ENCODE assay signal across 8 mouse cellular contexts in the genomic region with DNA sequence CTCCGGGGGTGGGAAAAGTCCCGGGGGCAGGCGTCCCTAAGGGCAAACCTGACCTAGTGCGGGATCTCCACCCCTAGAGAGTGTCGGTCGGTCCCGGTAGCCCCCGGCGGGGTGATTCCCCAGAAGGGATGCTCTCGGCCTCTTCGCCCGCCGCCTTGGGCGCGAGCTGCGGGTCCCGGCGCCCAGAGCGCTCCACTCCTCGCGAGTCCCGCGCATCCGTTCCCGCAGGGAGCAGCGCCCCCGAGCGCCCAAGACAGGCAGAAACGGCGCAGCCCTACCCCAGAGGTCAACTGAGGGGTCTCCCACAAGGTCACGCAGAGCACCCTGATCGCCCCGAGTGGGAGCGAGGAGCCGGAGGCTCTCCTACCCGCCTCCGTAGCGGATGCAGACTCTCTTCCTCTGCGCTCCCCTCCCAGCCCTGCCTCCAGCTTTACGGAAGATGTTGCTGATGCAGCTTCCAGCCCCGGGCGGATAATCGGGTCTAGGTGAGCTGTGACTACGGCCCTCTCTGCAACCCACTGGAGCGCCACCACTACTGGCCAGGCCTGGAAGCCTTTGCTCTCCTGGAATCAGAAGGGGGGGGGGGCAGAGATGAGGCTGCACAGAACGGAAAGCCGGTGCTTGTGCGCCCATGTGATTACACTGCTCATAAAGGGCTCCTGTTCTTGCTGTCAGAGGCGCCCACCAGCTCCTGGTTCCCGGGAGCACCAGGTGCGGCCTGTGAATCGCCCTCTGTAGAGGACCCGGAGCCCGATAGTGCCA. TPM values are rescaled to one million over a fixed set of nuclear protein-coding genes. Genes with fewer than 3 reads are reported as not detected.
DNase-seq lines count a peak whose midpoint lies in the region; ATAC-seq lines count a peak whose summit lies in the region.

No protein-coding gene starts in this region.

- peak overlapping the region; percentile 47 for H3K4me3 ChIP-seq in embryonic facial prominence, embryonic 14.5 days (ENCODE audit: low read depth, low read length)
- peak overlapping the region; percentile 63 for H3K4me3 ChIP-seq in midbrain, embryonic 14.5 days (replicated peaks; ENCODE audit: low read depth, low read length)
- peak overlapping the region; percentile 52 for H3K4me3 ChIP-seq in stomach, embryonic 14.5 days (ENCODE audit: low read depth, low read length)

- no peaks in the 10 kb centered on the region for H3K9me3 ChIP-seq in embryonic facial prominence, embryonic 14.5 days (ENCODE audit: control insufficient read depth, low read length)
- no peaks in the 10 kb centered on the region for H3K9me3 ChIP-seq in midbrain, embryonic 14.5 days (ENCODE audit: control insufficient read depth, low read length)
- H3K9me3 ChIP-seq in stomach, embryonic 14.5 days (ENCODE audit: control insufficient read depth, low read depth, low read length), result no peaks in the 10 kb centered on the region

- intact Hi-C loops in left cerebral cortex, postnatal 14 days (cut with DNase I), result loop anchor here (5.0 kb wide), 1 partner anchor 74 kb away; no protein-coding TSS in a partner anchor

- H3K4me2 ChIP-seq in embryonic facial prominence, embryonic 14.5 days (ENCODE audit: low read depth, low read length), result peak overlapping the region; percentile 93
- H3K4me2 ChIP-seq in midbrain, embryonic 14.5 days (ENCODE audit: low read length), result peak overlapping the region; percentile 99
- peak overlapping the region; percentile 87 for H3K4me2 ChIP-seq in stomach, embryonic 14.5 days (replicated peaks; ENCODE audit: low read depth, low read length)

- H3K27ac ChIP-seq in embryonic facial prominence, embryonic 14.5 days (replicated peaks; ENCODE audit: low read depth, low read length), result no peak overlapping the region
- peak overlapping the region; percentile 62 for H3K27ac ChIP-seq in midbrain, embryonic 14.5 days (replicated peaks; ENCODE audit: low read depth, low read length)
- H3K27ac ChIP-seq in stomach, embryonic 14.5 days (ENCODE audit: low read length), result no peak overlapping the region

- peak; percentile 23; the same call in 1 of the 2 replicates for ATAC-seq in embryonic facial prominence, embryonic 14.5 days (ENCODE audit: low read depth)
- peak; percentile 49 for ATAC-seq in midbrain, embryonic 14.5 days (ENCODE audit: low FRiP score, low TSS enrichment)
- 0 out of 2 replicates have a peak, but pooled peaks have one; percentile 11 for ATAC-seq in stomach, embryonic 14.5 days (ENCODE audit: insufficient number of reproducible peaks, insufficient read depth, low FRiP score, low read depth)
- ATAC-seq in monocyte, adult 5-6 weeks (replicated peaks; ENCODE audit: insufficient number of reproducible peaks, low FRiP score, low TSS enrichment, poor library complexity, severe bottlenecking), result no peak

- 2% methylated on average over 35 of the region's 54 CpGs for WGBS in embryonic facial prominence, embryonic 14.5 days
- WGBS in midbrain, embryonic 14.5 days, result 0% methylated on average over 54 of the region's 54 CpGs
- WGBS in stomach, embryonic 14.5 days, result 0% methylated on average over 50 of the region's 54 CpGs

- no peaks in the 10 kb centered on the region for H3K36me3 ChIP-seq in embryonic facial prominence, embryonic 14.5 days (ENCODE audit: control insufficient read depth, insufficient read depth, low read length)
- no peaks in the 10 kb centered on the region for H3K36me3 ChIP-seq in midbrain, embryonic 14.5 days (ENCODE audit: control insufficient read depth, insufficient read depth, low read length)
- no peaks in the 10 kb centered on the region for H3K36me3 ChIP-seq in stomach, embryonic 14.5 days (ENCODE audit: control insufficient read depth, insufficient read depth, low read length)

- peak; percentile 71 for DNase-seq in CD4-positive, CD25-positive, alpha-beta regulatory T cell, adult 2 months (ENCODE audit: low read depth, low spot score)
- DNase-seq in ES-CJ7 (ENCODE audit: low read depth, low spot score), result peak; percentile 46
- no peak for DNase-seq in embryonic facial prominence, embryonic 14.5 days (ENCODE audit: low spot score)
- peak; percentile 35 for DNase-seq in heart, postnatal 4 days
- peak; percentile 52 to 69 for DNase-seq in left cerebral cortex, postnatal 14 days (ENCODE audit: low spot score in 2 of 2)
- peak; percentile 79 for DNase-seq in midbrain, embryonic 14.5 days

- peaks cover 18% of the 10 kb centered on the region for H3K4me1 ChIP-seq in embryonic facial prominence, embryonic 14.5 days (ENCODE audit: control insufficient read depth, insufficient read depth, low read length)
- peaks cover 26% of the 10 kb centered on the region for H3K4me1 ChIP-seq in midbrain, embryonic 14.5 days (ENCODE audit: control insufficient read depth, insufficient read depth, low read length)
- H3K4me1 ChIP-seq in stomach, embryonic 14.5 days (ENCODE audit: control insufficient read depth, insufficient read depth, low read length), result peaks cover 12% of the 10 kb centered on the region; the same call in 1 of the 2 replicates

- peak overlapping the region; percentile 57 for H3K9ac ChIP-seq in embryonic facial prominence, embryonic 14.5 days (ENCODE audit: low read depth, low read length)
- H3K9ac ChIP-seq in midbrain, embryonic 14.5 days (replicated peaks; ENCODE audit: low read length), result peak overlapping the region; percentile 75
- H3K9ac ChIP-seq in stomach, embryonic 14.5 days (replicated peaks; ENCODE audit: low read depth, low read length), result peak overlapping the region; percentile 14; the same call in 1 of the 2 replicates

- peaks cover 49% of the 10 kb centered on the region for H3K27me3 ChIP-seq in embryonic facial prominence, embryonic 14.5 days (replicated peaks; ENCODE audit: control insufficient read depth, insufficient read depth, low read length)
- 0 out of 2 replicates have a peak, but pooled peaks cover 9% of the 10 kb centered on the region for H3K27me3 ChIP-seq in midbrain, embryonic 14.5 days (ENCODE audit: control insufficient read depth, insufficient read depth, low read length)
- peaks cover 25% of the 10 kb centered on the region for H3K27me3 ChIP-seq in stomach, embryonic 14.5 days (ENCODE audit: control insufficient read depth, insufficient read depth, low read length)

RNA-seq across cellular contexts. Expression of a gene that starts 2.7 kb away (rescaled TPM):
- 4.3 and 4.7 TPM in 2 replicates for polyA plus RNA-seq in embryonic facial prominence, embryonic 14.5 days (2014; fragmentation: Nextera tagmentation; extraction: Ambion mirVana)
- 10 to 100 TPM; 13.8 to 14.2 TPM for total RNA-seq in heart, postnatal 4 days (2021)
- total RNA-seq in left cerebral cortex, postnatal 14 days (2021), result 10 to 100 TPM; 74.2 to 76.5 TPM
- polyA plus RNA-seq in midbrain, embryonic 14.5 days (2014; fragmentation: Nextera tagmentation; extraction: Ambion mirVana), result 16.1 and 21.0 TPM in 2 replicates
- 4.9 and 6.0 TPM in 2 replicates for polyA plus RNA-seq in stomach, embryonic 14.5 days (2014; fragmentation: Nextera tagmentation; extraction: Ambion mirVana)
- total RNA-seq in monocyte, adult 5-6 weeks (2017), result 16.0 to 28.4 TPM (median 16.3 TPM) in 3 replicates

RNA-seq across cellular contexts. Expression of a gene that starts 43.2 kb away (rescaled TPM):
- polyA plus RNA-seq in embryonic facial prominence, embryonic 14.5 days (2014; fragmentation: Nextera tagmentation; extraction: Ambion mirVana), result 10.6 and 13.0 TPM in 2 replicates
- 1 to 10 TPM; 9.0 to 9.4 TPM for total RNA-seq in heart, postnatal 4 days (2021)
- 10 to 100 TPM in 1 of 2 experiments, 1 to 10 TPM in 1; 9.1 to 10.1 TPM for total RNA-seq in left cerebral cortex, postnatal 14 days (2021)
- polyA plus RNA-seq in midbrain, embryonic 14.5 days (2014; fragmentation: Nextera tagmentation; extraction: Ambion mirVana), result 13.9 and 14.8 TPM in 2 replicates
- 10.5 and 14.8 TPM in 2 replicates for polyA plus RNA-seq in stomach, embryonic 14.5 days (2014; fragmentation: Nextera tagmentation; extraction: Ambion mirVana)
- total RNA-seq in monocyte, adult 5-6 weeks (2017), result 22.5 to 30.7 TPM (median 30.6 TPM) in 3 replicates

RNA-seq across cellular contexts. Expression of a gene that starts 57.3 kb away (rescaled TPM):
- 0.07 TPM in 1 of 2 replicates, not detected in the other for polyA plus RNA-seq in embryonic facial prominence, embryonic 14.5 days (2014; fragmentation: Nextera tagmentation; extraction: Ambion mirVana)
- not detected for total RNA-seq in heart, postnatal 4 days (2021)
- 10 to 100 TPM; 89.6 to 100.0 TPM for total RNA-seq in left cerebral cortex, postnatal 14 days (2021)
- polyA plus RNA-seq in midbrain, embryonic 14.5 days (2014; fragmentation: Nextera tagmentation; extraction: Ambion mirVana), result 7.6 and 8.6 TPM in 2 replicates
- polyA plus RNA-seq in stomach, embryonic 14.5 days (2014; fragmentation: Nextera tagmentation; extraction: Ambion mirVana), result not detected in 2 replicates
- total RNA-seq in monocyte, adult 5-6 weeks (2017), result not detected in 3 replicates

Comparison
In these comparisons a context has a peak if more than half of its experiments do, and no peak if none do; other contexts are left out.
1. H3K9ac ChIP-seq: peak in every context shown above with its lines; median percentile 75 in midbrain, embryonic 14.5 days; 57 in embryonic facial prominence, embryonic 14.5 days; 14 in stomach, embryonic 14.5 days.
2. RNA of a gene that starts 57.3 kb away (total RNA-seq): 89.6 to 100.0 TPM in left cerebral cortex, postnatal 14 days; not detected in heart, postnatal 4 days and not detected in monocyte, adult 5-6 weeks; every median in the first group is over 10 times any median in the second.
3. Peak in every context shown above with its lines, with median percentiles within 50 percentile points of each other: H3K4me2 ChIP-seq and H3K4me3 ChIP-seq.